Mouse (Mus musculus): ENCODE results near the gene Cd101. TPM values are rescaled to one million over a fixed set of nuclear protein-coding genes. Genes with fewer than 3 reads are reported as not detected.

The Cd101 gene
- total RNA-seq, 2 experiments from 2014 or later = 0.24 to 0.25 TPM

DNA sequence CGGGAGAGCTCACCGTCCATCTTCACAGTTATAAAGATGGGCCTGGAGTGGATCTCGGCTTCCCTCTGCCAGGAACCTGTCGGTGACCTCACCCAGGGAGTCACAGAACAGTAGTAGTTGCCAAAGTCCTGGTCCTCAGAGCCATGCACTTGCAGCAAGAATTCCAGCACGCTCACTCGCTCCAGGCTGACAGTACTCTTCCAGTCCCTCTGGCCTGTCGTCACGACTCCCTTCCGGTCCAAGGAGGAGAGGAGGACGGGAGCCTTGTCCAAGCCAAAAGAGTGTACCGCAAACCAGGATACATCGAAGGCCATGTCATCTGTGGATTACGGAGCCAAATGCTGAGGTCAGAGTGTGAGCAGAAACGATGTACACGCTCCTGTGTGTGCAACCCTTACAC lies 16.1 kb upstream of the Cd101 start:
- intact Hi-C loops (cut with DNase I) = no loop called here
- peak; percentile 70 to 76 for DNase-seq

DNA sequence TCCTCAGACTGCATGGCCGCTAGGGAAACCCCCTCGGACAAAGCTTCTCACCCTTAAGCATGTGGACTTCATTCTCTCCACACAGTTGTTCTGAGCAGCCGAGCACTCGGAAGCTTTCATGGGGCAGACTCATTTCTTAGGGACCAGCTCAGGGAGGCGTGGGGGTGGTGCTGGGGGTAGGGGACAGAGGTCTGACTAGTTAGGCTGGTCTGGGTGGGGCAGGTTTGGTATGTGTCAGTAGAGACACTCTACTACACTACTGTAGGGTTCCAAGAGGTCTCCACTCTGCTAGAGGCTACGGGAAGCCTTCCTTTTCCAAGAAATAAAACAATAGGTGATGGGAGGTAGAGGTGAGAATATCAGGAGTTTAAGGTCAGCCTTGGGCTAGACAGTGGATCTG lies 15.3 kb upstream of the Cd101 start:
- intact Hi-C loops (cut with DNase I) = no loop called here
- no peak for DNase-seq

DNA sequence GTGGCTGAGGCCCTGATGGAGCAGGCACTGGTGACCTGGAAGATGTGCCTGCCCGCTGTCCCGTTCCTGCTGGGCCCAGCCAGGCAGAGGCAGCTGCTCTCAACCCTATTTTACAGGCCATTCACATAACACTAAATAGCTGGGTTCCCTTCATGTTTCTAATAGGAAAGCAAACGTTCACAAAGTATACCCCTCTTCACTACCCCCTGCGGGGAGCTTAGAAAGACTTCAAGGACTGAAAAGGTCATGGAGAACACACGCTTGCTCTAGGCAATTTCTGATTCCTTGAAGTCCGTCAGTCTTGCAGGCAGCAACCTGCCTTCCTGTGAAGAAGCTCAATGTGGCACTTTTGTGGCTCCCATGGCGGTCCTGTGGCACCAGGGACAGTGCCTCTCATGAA lies 12.6 kb upstream of the Cd101 start:
- intact Hi-C loops (cut with DNase I) = no loop called here
- DNase-seq = no peak

DNA sequence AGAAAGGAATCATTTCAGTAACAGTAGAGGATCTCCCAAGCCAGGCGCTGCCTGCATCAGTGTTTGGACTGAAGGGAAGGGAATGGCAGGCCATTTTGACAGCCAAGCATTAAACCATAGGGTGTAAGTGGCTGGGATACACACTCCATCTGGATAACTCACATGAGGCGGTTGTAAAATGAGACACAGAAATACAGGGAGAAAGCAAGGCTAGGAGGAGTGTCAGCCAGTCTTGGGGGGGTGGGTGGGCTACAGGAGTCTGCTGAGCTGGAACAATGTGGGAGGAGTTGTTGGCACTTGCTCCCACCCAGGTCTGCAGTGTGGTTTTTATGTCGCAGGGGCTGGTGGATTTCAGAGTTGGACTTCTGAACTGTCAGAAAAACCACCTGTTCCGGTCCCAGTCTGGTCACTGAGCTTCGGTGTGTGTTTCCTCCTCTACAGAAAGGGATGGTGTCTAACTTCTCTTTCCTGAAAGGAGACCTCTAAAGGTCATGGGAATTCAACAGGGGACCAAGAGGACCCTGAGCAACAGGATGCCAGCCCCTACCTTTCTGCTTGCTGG lies 8.7 kb upstream of the Cd101 start:
- intact Hi-C loops (cut with DNase I) = no loop called here
- no peak for DNase-seq

- intact Hi-C loops (cut with DNase I) = no loop called here
Measured at GRCm38 (mm10) chr3:101036001-101036400, 6.6 kb upstream of the Cd101 start.

GRCm38 (mm10) chr3:101034509-101034908 lies 5.2 kb upstream of the Cd101 start:
- intact Hi-C loops (cut with DNase I) = no loop called here
- DNase-seq = no peak

More at GRCm38 (mm10) chr3:101036001-101036400, 6.6 kb upstream of the Cd101 start:
- DNase-seq = no peak

- DNase-seq = no peak
- intact Hi-C loops (cut with DNase I) = no loop called here
Measured at GRCm38 (mm10) chr3:101033644-101034043, 4.3 kb upstream of the Cd101 start.

DNA sequence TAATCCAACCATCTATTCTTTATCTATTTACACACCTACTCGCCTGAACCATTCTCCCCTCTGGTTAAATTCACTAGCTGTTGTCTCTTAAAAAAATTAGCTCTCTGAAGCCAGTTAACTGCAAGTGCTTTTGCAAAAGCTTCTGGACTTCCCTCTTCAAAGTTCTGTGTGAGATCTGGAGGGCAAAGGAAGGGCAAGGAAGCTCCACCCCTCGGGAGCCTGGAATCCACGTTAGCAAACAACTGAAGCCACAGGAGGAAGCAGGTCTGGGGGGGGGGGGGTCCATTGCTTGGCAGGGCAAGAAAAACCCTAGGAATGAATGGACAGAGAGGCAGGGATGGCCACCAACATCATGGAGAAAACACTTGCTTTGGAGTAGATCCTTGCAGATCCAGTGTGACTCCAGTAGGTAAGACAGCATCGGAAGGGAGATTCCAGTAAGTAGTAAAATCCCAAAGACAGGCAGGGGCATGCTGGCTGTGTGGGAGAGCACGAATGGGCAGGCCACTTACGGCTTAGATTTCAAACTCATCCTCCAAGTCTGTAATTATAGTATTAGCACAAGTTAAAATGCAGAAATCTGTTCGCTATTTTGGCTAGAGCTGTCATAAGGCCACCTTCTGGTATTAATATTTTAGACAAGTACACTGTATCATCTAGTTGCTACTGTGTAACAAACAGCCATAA lies 2.2 kb upstream of the Cd101 start:
- no peak for DNase-seq
- intact Hi-C loops (cut with DNase I) = no loop called here

DNA sequence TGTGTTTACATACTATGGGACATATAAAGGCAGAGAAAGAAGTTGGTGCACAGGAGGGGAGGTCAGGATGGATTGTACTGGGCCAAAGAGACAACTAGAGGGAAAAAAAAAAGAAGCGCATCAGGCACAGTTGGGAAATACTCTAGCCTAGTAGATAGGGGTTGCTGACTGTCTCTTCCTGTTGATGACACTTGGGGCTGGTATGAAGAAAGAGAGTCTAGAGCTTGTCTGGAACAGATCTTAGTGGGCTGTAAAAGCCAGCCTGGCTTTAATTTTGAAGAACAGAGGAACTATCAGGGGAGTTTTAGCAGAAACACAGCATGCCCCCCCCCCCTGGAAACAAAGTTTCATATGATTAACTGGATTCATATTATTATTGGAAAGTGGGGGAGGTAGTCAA lies 1.3 kb upstream of the Cd101 start:
- intact Hi-C loops (cut with DNase I) = no loop called here
- DNase-seq = no peak

GRCm38 (mm10) chr3:101026741-101027140 lies 2.6 kb downstream of the Cd101 start:
- no peak for DNase-seq
- intact Hi-C loops (cut with DNase I) = no loop called here

DNA sequence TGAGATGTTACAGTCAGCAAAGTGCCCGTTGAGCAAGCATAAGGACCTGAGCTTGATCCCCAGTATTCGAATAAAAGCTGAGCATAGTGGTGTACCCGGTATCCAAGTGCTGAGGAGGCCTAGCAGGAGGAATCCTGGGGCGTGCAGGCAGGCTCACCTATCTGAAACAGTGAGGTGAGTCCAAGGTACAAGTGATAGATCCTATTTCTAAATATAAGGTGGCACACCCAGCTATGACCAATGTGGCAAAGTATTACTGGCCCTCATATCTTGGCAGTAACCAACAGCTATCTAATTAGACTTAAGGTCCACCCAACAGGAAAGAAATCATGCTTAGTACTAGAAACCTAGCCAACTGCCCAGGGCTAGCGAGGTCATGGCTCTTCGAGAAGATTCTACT lies 6.4 kb downstream of the Cd101 start:
- intact Hi-C loops (cut with DNase I) = no loop called here
- no peak for DNase-seq

DNA sequence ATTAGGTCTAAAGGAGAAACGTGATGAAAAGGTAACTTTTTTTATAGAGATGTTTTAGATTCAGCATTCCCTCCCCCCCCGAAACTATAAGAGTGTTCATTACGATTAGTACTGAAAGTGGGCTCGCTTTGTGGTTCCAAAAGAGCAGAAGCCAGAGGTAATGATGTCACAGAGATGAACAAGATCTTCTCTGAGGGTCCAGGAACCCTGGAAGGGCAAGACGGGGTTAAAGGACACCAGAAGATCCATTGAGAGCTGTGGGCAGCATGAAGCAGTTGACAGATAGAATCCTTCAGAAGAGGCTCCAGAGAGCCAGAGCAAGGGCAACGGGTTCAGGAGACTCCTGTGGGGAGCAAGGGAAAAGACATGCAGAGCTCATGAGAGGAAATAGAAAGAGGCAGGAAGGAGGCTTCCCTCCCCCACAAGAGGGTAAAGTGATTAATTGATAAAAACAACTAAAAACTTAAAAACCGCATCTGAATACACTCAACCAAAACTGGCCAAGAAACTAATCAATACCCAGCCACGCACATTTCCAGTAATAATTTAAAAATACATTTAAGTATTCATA lies 7.8 kb downstream of the Cd101 start:
- DNase-seq = no peak
- intact Hi-C loops (cut with DNase I) = no loop called here

GRCm38 (mm10) chr3:101021073-101021472 lies 8.3 kb downstream of the Cd101 start:
- intact Hi-C loops (cut with DNase I) = no loop called here
- DNase-seq = no peak

DNA sequence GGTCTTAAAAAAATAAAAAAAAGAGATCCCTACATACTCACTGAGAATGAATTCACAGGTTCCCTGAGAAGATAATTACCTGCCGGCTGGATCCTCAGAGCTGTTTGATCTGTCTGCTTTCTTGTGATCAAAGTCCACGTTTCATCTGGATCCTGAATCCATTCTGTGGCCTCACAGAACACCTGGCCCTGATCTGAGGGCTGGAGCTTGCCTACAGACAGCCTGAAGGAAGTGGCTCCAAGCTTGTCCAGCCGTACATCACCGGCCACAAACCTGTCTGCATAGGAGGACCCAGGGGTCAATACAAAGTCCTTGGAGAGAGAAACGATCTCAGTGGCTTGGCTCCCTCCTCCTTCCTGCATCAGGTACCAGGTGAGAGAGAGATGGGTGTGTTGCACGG lies 10.9 kb downstream of the Cd101 start:
- intact Hi-C loops (cut with DNase I) = no loop called here

GRCm38 (mm10) chr3:101016050-101016449 lies 13.3 kb downstream of the Cd101 start:
- no peak for DNase-seq
- intact Hi-C loops (cut with DNase I) = no loop called here

More for the DNA sequence above, 10.9 kb downstream of the Cd101 start:
- DNase-seq = no peak

DNA sequence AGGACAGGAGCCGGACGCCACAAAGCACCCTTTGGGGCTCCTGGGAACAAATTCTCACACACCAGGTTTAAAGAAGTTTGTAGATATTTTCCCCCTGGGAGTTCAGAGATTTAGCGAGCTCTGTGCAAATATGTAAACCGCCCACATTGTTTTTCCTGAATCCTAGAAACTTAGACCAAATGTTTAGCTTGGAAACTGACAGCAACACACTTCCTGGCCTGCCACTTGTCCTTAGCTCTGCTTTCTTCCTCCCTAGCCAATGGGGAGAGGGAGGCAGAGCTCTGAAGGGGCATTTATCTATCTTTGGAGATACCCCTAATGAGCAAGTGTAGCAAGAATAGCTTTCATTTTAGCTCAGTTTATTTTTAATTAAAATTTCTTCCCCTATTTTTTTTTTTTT lies 14.1 kb downstream of the Cd101 start:
- DNase-seq = no peak
- intact Hi-C loops (cut with DNase I) = no loop called here

- intact Hi-C loops (cut with DNase I) = no loop called here
- no peak for DNase-seq
Measured at GRCm38 (mm10) chr3:101013536-101013935, 15.8 kb downstream of the Cd101 start.

DNA sequence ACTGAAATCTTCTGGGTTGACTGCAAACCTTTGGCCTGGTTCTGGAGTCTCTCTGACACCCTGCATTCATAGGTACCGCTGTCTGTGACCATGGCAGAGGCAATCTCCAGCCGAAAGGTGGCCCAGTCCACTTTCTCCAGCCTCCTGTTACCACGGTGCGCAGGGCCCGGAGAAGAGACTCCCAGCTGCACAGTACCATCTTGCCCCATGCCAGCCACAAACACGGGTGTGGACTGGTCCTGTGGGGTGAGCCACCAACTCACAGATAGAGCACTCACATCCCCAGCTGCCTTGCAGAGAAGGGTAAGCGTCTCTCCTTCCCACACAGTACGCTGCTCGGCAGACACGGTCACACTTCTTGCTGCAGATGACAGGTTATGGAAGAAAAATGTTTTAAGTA lies 16.4 kb downstream of the Cd101 start:
- no peak for DNase-seq
- intact Hi-C loops (cut with DNase I) = no loop called here

DNA sequence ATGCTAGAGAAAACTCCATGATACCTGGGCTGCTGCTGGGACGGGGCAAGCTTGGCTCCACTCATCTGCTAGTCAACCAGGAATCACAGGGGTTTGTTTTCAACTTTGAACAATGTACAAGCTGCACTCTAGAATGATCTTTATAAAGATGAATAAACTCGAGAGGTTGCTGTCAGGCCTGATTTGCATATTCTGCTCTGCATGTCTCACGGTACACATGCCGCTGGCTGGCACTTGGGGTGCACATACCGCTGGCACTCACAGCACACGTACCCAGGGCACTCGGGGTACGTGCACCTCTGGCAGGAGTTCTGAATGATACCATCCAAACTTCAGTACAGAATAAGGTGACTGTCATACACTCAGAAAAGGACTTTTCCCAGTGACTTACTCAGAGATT lies 16.8 kb downstream of the Cd101 start:
- intact Hi-C loops (cut with DNase I) = no loop called here
- DNase-seq = no peak

- peak in 1 of 2 experiments; percentile 31 for DNase-seq
- intact Hi-C loops (cut with DNase I) = no loop called here
Measured at GRCm38 (mm10) chr3:101012131-101012571, 17.2 kb downstream of the Cd101 start.

GRCm38 (mm10) chr3:101011203-101011600 lies 18.2 kb downstream of the Cd101 start:
- intact Hi-C loops (cut with DNase I) = no loop called here
- DNase-seq = no peak

GRCm38 (mm10) chr3:101010589-101011202 lies 18.7 kb downstream of the Cd101 start:
- intact Hi-C loops (cut with DNase I) = no loop called here
- no peak for DNase-seq
